10 mouse cellular contexts compared by ENCODE assay signal in genomic region chr6:55803991-55804680, GRCm38 (mm10). TPM values are rescaled to one million over a fixed set of nuclear protein-coding genes. Genes with fewer than 3 reads are reported as not detected.
DNase-seq lines count a peak whose midpoint lies in the region; ATAC-seq lines count a peak whose summit lies in the region.
"Had no signal": no experiment of that assay in that cellular context is flagged by ENCODE, and none has a peak within 500 bp of the region (broad histone marks: within the 10 kb centered on the region; RNA-seq: fewer than 3 reads in every experiment).

No protein-coding gene starts in this region.

- peaks cover 8% of the 10 kb centered on the region; the same call in 1 of the 2 replicates for H3K27me3 ChIP-seq in embryonic facial prominence, embryonic 10.5 days (replicated peaks; ENCODE audit: low read depth, poor library complexity, severe bottlenecking)
- no peaks in the 10 kb centered on the region for H3K27me3 ChIP-seq in hindbrain, embryonic 16.5 days (replicated peaks; ENCODE audit: control insufficient read depth, insufficient read depth, low read length)

- no peaks in the 10 kb centered on the region for H3K9me3 ChIP-seq in embryonic facial prominence, embryonic 10.5 days
- no peaks in the 10 kb centered on the region for H3K9me3 ChIP-seq in hindbrain, embryonic 16.5 days (ENCODE audit: control insufficient read depth, low read length)
- H3K9me3 ChIP-seq: heart, embryonic 13.5 days had no signal

- no peaks in the 10 kb centered on the region for H3K36me3 ChIP-seq in embryonic facial prominence, embryonic 10.5 days (replicated peaks)
- no peaks in the 10 kb centered on the region for H3K36me3 ChIP-seq in hindbrain, embryonic 16.5 days (ENCODE audit: control insufficient read depth, insufficient read depth, low read length)
- H3K36me3 ChIP-seq: heart, embryonic 13.5 days had no signal

- no peak overlapping the region for H3K4me3 ChIP-seq in embryonic facial prominence, embryonic 10.5 days
- no peak overlapping the region for H3K4me3 ChIP-seq in hindbrain, embryonic 16.5 days (ENCODE audit: low read length)
- H3K4me3 ChIP-seq: heart, embryonic 13.5 days had no signal

- ATAC-seq in hindbrain, embryonic 16.5 days: peak; percentile 68

- intact Hi-C loops in heart, postnatal 25 days (cut with DNase I): no loop called here

- DNase-seq in heart, adult 11 months: peak; percentile 79
- DNase-seq in heart, postnatal 25 days (ENCODE audit: low spot score): no peak
- DNase-seq in adrenal gland, adult 8-10 months: peak; percentile 15
- peak; percentile 28 for DNase-seq in embryonic facial prominence, embryonic 10.5 days (ENCODE audit: low spot score)
- DNase-seq in mesoderm, embryonic 11.5 days (ENCODE audit: low read depth, low spot score): peak; percentile 72
- DNase-seq in spleen, adult 12 weeks (ENCODE audit: low spot score): no peak
- no peak for DNase-seq in urinary bladder, postnatal 4 days (ENCODE audit: low spot score in 2 of 2)

- no peak overlapping the region for H3K9ac ChIP-seq in hindbrain, embryonic 16.5 days (ENCODE audit: low read depth, low read length)
- H3K9ac ChIP-seq: heart, embryonic 13.5 days had no signal

- WGBS in embryonic facial prominence, embryonic 10.5 days: 30% methylated on average over 12 of the region's 12 CpGs
- 25% methylated on average over 12 of the region's 12 CpGs for WGBS in hindbrain, embryonic 16.5 days

- no peak overlapping the region for H3K27ac ChIP-seq in embryonic facial prominence, embryonic 10.5 days (replicated peaks)
- no peak overlapping the region for H3K27ac ChIP-seq in hindbrain, embryonic 16.5 days (ENCODE audit: low read depth, low read length)
- H3K27ac ChIP-seq: heart, embryonic 13.5 days had no signal

- no peak overlapping the region for H3K4me2 ChIP-seq in hindbrain, embryonic 16.5 days (ENCODE audit: low read length)
- H3K4me2 ChIP-seq: heart, embryonic 13.5 days had no signal

- peaks cover 7% of the 10 kb centered on the region; the same call in 1 of the 2 replicates for H3K4me1 ChIP-seq in embryonic facial prominence, embryonic 10.5 days
- H3K4me1 ChIP-seq in hindbrain, embryonic 16.5 days (ENCODE audit: control insufficient read depth, insufficient read depth, low read depth, low read length): no peaks in the 10 kb centered on the region
- H3K4me1 ChIP-seq: heart, embryonic 13.5 days had no signal

RNA-seq across cellular contexts. Expression of gene Itprid1, which starts 32.6 kb away (rescaled TPM):
- not detected for total RNA-seq in heart, postnatal 25 days (2021)
- under 1 TPM in 2 of 4 experiments, not detected in 2; 0.09 to 0.31 TPM for total RNA-seq in adrenal gland, adult 8-10 months (2022)
- polyA plus RNA-seq in embryonic facial prominence, embryonic 10.5 days (2016; fragmentation: Nextera tagmentation; extraction: Ambion mirVana): 0.19 TPM in 1 of 2 replicates, not detected in the other
- 0.14 and 0.16 TPM in 2 replicates for polyA plus RNA-seq in hindbrain, embryonic 16.5 days (2015; fragmentation: Nextera tagmentation; extraction: Ambion mirVana)
- total RNA-seq: neutrophil, adult 5-6 weeks had no signal
- polyA plus RNA-seq: heart, embryonic 13.5 days had no signal

Comparison
In these comparisons a context has a peak if more than half of its experiments do, and no peak if none do; other contexts are left out.
1. DNase-seq: peak in heart, adult 11 months (single experiment), adrenal gland, adult 8-10 months (single experiment), embryonic facial prominence, embryonic 10.5 days (single experiment) and mesoderm, embryonic 11.5 days (single experiment); none in heart, postnatal 25 days (single experiment), spleen, adult 12 weeks (single experiment) and urinary bladder, postnatal 4 days (0 of 2).